Mouse (Mus musculus) layer of hippocampus, adult 9-10 months (tissue): ENCODE data around the gene Snrnp27.

Experiments used
- DNase-seq: peaks from one replicate; pipeline ENCODE4 v3.0.0; 2022; ENCODE audit warnings: low spot score

Snrnp27 gene

GRCm38 (mm10) chr6:86683872-86684654 is at the start of gene Snrnp27:
TSS of gene Snrnp27 (minus strand) at chr6:86684522.
- DNase-seq = peak; percentile 73

- DNase-seq = peak; percentile 54
These were observed 49.0 kb upstream of the Snrnp27 start, which contains the start of gene Gmcl1 for GRCm38 (mm10) chr6:86733183-86733876. TSS of gene Gmcl1 (minus strand) at chr6:86733383.

GRCm38 (mm10) chr6:86732276-86733173 is 48.2 kb upstream of the Snrnp27 start:
- no peak for DNase-seq

GRCm38 (mm10) chr6:86728711-86729110 is 44.4 kb upstream of the Snrnp27 start:
- DNase-seq = no peak

- no peak for DNase-seq
These were observed 37.7 kb upstream of the Snrnp27 start for GRCm38 (mm10) chr6:86721977-86722376.

- no peak for DNase-seq
These were observed 23.9 kb upstream of the Snrnp27 start for GRCm38 (mm10) chr6:86708072-86708774.

GRCm38 (mm10) chr6:86702577-86702976 is 18.3 kb upstream of the Snrnp27 start:
- no peak for DNase-seq

GRCm38 (mm10) chr6:86697903-86698302 is 13.6 kb upstream of the Snrnp27 start:
- DNase-seq = no peak

- DNase-seq = no peak
These were observed 11.9 kb upstream of the Snrnp27 start for GRCm38 (mm10) chr6:86696213-86696612.

- no peak for DNase-seq
These were observed 10.1 kb upstream of the Snrnp27 start for GRCm38 (mm10) chr6:86694465-86694864.

- DNase-seq = no peak
These were observed 5.3 kb upstream of the Snrnp27 start for GRCm38 (mm10) chr6:86689671-86690070.

GRCm38 (mm10) chr6:86686971-86687370 is 2.6 kb upstream of the Snrnp27 start:
- no peak for DNase-seq

GRCm38 (mm10) chr6:86684655-86685011 is 311 bp upstream of the Snrnp27 start:
- DNase-seq = no peak

- DNase-seq = no peak
These were observed 3.0 kb downstream of the Snrnp27 start for GRCm38 (mm10) chr6:86681289-86681688.

GRCm38 (mm10) chr6:86678341-86678740 is 6.0 kb downstream of the Snrnp27 start:
- DNase-seq = no peak

GRCm38 (mm10) chr6:86670873-86671272 is 13.4 kb downstream of the Snrnp27 start:
- peak; percentile 67 for DNase-seq

GRCm38 (mm10) chr6:86669240-86669727 is 15.0 kb downstream of the Snrnp27 start:
- DNase-seq = peak; percentile 99

- no peak for DNase-seq
These were observed 15.6 kb downstream of the Snrnp27 start, which contains the start of gene Mxd1 for GRCm38 (mm10) chr6:86668580-86669239. TSS of gene Mxd1 (minus strand) at chr6:86669161.

GRCm38 (mm10) chr6:86667061-86667460 is 17.3 kb downstream of the Snrnp27 start:
- DNase-seq = no peak

GRCm38 (mm10) chr6:86665560-86666307 is 18.6 kb downstream of the Snrnp27 start:
- DNase-seq = no peak
